Mouse (Mus musculus) midbrain, embryonic 11.5 days (tissue): ENCODE measurements around the gene Ivl. TPM values are rescaled to one million over a fixed set of nuclear protein-coding genes. Genes with fewer than 3 reads are reported as not detected.

Experiments
- ATAC-seq: fragments of 200-750 bp; cut with Nextera tagmentation; 2 replicates; pipeline ENCODE4 v1.8.0; 2017; ENCODE audit warnings: moderate TSS enrichment, moderate library complexity; ENCODE audit not compliant: low FRiP score
- DNase-seq: peaks from one replicate; pipeline ENCODE4 v3.0.0; 2015; ENCODE audit warnings: low spot score; ENCODE audit errors: missing footprints
- H3K27ac ChIP-seq: fragments of 300-500 bp; sonication (generic); 2 replicates; pipeline ENCODE4 v1.5.1; 2014; ENCODE audit warnings: low read depth, low read length
- H3K27me3 ChIP-seq: fragments of 300-500 bp; sonication (generic); 2 replicates; pipeline ENCODE4 v1.6.1; 2014; ENCODE audit warnings: mild to moderate bottlenecking, low read length, moderate library complexity, mixed read lengths; ENCODE audit not compliant: control insufficient read depth, insufficient read depth
- H3K36me3 ChIP-seq: fragments of 300-500 bp; sonication (generic); 2 replicates; pipeline ENCODE4 v1.6.1; 2014; ENCODE audit warnings: mild to moderate bottlenecking, low read length, moderate library complexity, mixed read lengths; ENCODE audit not compliant: control insufficient read depth, insufficient read depth
- H3K4me1 ChIP-seq: fragments of 300-500 bp; sonication (generic); 2 replicates; pipeline ENCODE4 v1.6.1; 2014; ENCODE audit warnings: low read length; ENCODE audit not compliant: control insufficient read depth, insufficient read depth
- H3K4me2 ChIP-seq: fragments of 300-500 bp; sonication (generic); 2 replicates; pipeline ENCODE4 v1.6.1; 2014; ENCODE audit warnings: mild to moderate bottlenecking, moderate library complexity
- H3K4me3 ChIP-seq: fragments of 300-500 bp; sonication (generic); 2 replicates; pipeline ENCODE4 v1.5.1; 2014; ENCODE audit warnings: low read depth, low read length
- H3K9ac ChIP-seq: fragments of 300-500 bp; sonication (generic); 2 replicates; pipeline ENCODE4 v1.6.1; 2014; ENCODE audit warnings: low read length
- H3K9me3 ChIP-seq: fragments of 300-500 bp; sonication (generic); 2 replicates; pipeline ENCODE4 v1.6.1; 2016; ENCODE audit warnings: low read length; ENCODE audit not compliant: control insufficient read depth
- WGBS: fragments of 180-500 bp; shearing (Covaris S2); extraction: QIAGEN DNeasy Blood & Tissue Kit; methylation state at CpG from one replicate; pipeline ENCODE4 v1.1.7; 2014; 5-methylcytosine and 5-hydroxymethylcytosine counted together
- polyA plus RNA-seq: library from polyadenylated mRNA; unstranded; fragments of >200 nt; fragmentation: Nextera tagmentation; extraction: Ambion mirVana; gene quantifications from 2 replicates; pipeline ENCODE4 v1.2.1, GENCODE M21; 2014

Gene Ivl
- polyA plus RNA-seq: not detected in 2 replicates

GRCm38 (mm10) chr3:92573449-92574041 is at the start of gene Ivl:
TSS of gene Ivl (minus strand) at chr3:92573735.
- H3K27ac ChIP-seq: no peak within 1 kb of the TSS
- ATAC-seq (no peak), DNase-seq (no peak)
- no peak within 1 kb of the TSS for H3K4me3 ChIP-seq
- no peaks in the 10 kb centered on the region for H3K4me1 ChIP-seq
- 68% methylated on average over 1 of the region's 1 CpGs for WGBS
- no peaks in the 10 kb centered on the region for H3K27me3 ChIP-seq
- H3K36me3 ChIP-seq: no peaks in the 10 kb centered on the region
- H3K9ac ChIP-seq: no peak within 1 kb of the TSS
- H3K4me2 ChIP-seq: no peak within 1 kb of the TSS
- H3K9me3 ChIP-seq: no peaks in the 10 kb centered on the region

- Histone ChIP-seq H3K4me2 (no peak within 1 kb of the TSS), H3K27me3 (no peaks in the 10 kb centered on the region), H3K4me3 (no peak within 1 kb of the TSS), H3K36me3 (no peaks in the 10 kb centered on the region), H3K9me3 (no peaks in the 10 kb centered on the region), H3K9ac (no peak within 1 kb of the TSS), H3K27ac (no peak within 1 kb of the TSS), H3K4me1 (no peaks in the 10 kb centered on the region)
- no peak for ATAC-seq
- WGBS: 86% methylated on average over 2 of the region's 2 CpGs
- DNase-seq: no peak
Measured at GRCm38 (mm10) chr3:92621560-92621959, 48.0 kb upstream of the Ivl start, which contains the start of gene Lce6a. TSS of gene Lce6a (minus strand) at chr3:92621660.

GRCm38 (mm10) chr3:92609804-92610203 is 36.3 kb upstream of the Ivl start:
- no peak overlapping the region for H3K27ac ChIP-seq
- DNase-seq (no peak), ATAC-seq (no peak)
- H3K36me3 ChIP-seq: no peaks in the 10 kb centered on the region
- 59% methylated on average over 1 of the region's 1 CpGs for WGBS
- no peaks in the 10 kb centered on the region for H3K9me3 ChIP-seq
- H3K4me1 ChIP-seq: no peaks in the 10 kb centered on the region
- H3K9ac ChIP-seq: no peak overlapping the region
- no peak overlapping the region for H3K4me2 ChIP-seq
- H3K27me3 ChIP-seq: no peaks in the 10 kb centered on the region
- H3K4me3 ChIP-seq: no peak overlapping the region

GRCm38 (mm10) chr3:92607392-92607791 is 33.9 kb upstream of the Ivl start, which contains the start of gene 2210017I01Rik:
TSS of gene 2210017I01Rik (minus strand) at chr3:92607492.
- no peaks in the 10 kb centered on the region for H3K4me1 ChIP-seq
- no peak within 1 kb of the TSS for H3K4me3 ChIP-seq
- H3K27ac ChIP-seq: no peak within 1 kb of the TSS
- DNase-seq (no peak), ATAC-seq (no peak)
- H3K27me3 ChIP-seq: no peaks in the 10 kb centered on the region
- no peaks in the 10 kb centered on the region for H3K9me3 ChIP-seq
- no peaks in the 10 kb centered on the region for H3K36me3 ChIP-seq
- H3K4me2 ChIP-seq: no peak within 1 kb of the TSS
- no peak within 1 kb of the TSS for H3K9ac ChIP-seq

GRCm38 (mm10) chr3:92602169-92602568 is 28.6 kb upstream of the Ivl start:
- H3K36me3 ChIP-seq: no peaks in the 10 kb centered on the region
- 33% methylated on average over 1 of the region's 1 CpGs for WGBS
- peaks cover 2% of the 10 kb centered on the region; the same call in 1 of the 2 replicates for H3K9me3 ChIP-seq
- H3K9ac ChIP-seq: no peak overlapping the region
- no peaks in the 10 kb centered on the region for H3K27me3 ChIP-seq
- no peak for ATAC-seq
- DNase-seq: no peak
- no peak overlapping the region for H3K4me2 ChIP-seq
- H3K4me1 ChIP-seq: no peaks in the 10 kb centered on the region
- H3K4me3 ChIP-seq: no peak overlapping the region
- H3K27ac ChIP-seq: no peak overlapping the region

GRCm38 (mm10) chr3:92600456-92600855 is 26.9 kb upstream of the Ivl start:
- DNase-seq (no peak), ATAC-seq (no peak)
- WGBS: 47% methylated on average over 1 of the region's 1 CpGs
- Histone ChIP-seq H3K4me3 (no peak overlapping the region), H3K9ac (no peak overlapping the region), H3K9me3 (peaks cover 2% of the 10 kb centered on the region; the same call in 1 of the 2 replicates), H3K4me2 (no peak overlapping the region), H3K27ac (no peak overlapping the region), H3K36me3 (no peaks in the 10 kb centered on the region), H3K4me1 (no peaks in the 10 kb centered on the region), H3K27me3 (no peaks in the 10 kb centered on the region)

GRCm38 (mm10) chr3:92599973-92600372 is 26.4 kb upstream of the Ivl start:
- ATAC-seq (no peak), DNase-seq (no peak)
- Histone ChIP-seq H3K36me3 (no peaks in the 10 kb centered on the region), H3K27ac (no peak overlapping the region), H3K4me2 (no peak overlapping the region), H3K9ac (no peak overlapping the region), H3K27me3 (no peaks in the 10 kb centered on the region), H3K4me3 (no peak overlapping the region), H3K4me1 (no peaks in the 10 kb centered on the region), H3K9me3 (peaks cover 2% of the 10 kb centered on the region; the same call in 1 of the 2 replicates)

- Histone ChIP-seq H3K27me3 (no peaks in the 10 kb centered on the region), H3K27ac (no peak overlapping the region), H3K9me3 (peaks cover 2% of the 10 kb centered on the region; the same call in 1 of the 2 replicates), H3K4me2 (no peak overlapping the region), H3K36me3 (no peaks in the 10 kb centered on the region), H3K4me1 (no peaks in the 10 kb centered on the region), H3K4me3 (no peak overlapping the region), H3K9ac (no peak overlapping the region)
- DNase-seq: no peak
- ATAC-seq: no peak
- WGBS: 88% methylated on average over 2 of the region's 2 CpGs
Measured at GRCm38 (mm10) chr3:92598429-92598828, 24.9 kb upstream of the Ivl start.

GRCm38 (mm10) chr3:92588858-92589257 is 15.3 kb upstream of the Ivl start, which contains the start of gene Smcp:
TSS of gene Smcp (minus strand) at chr3:92588997.
- Histone ChIP-seq H3K9me3 (no peaks in the 10 kb centered on the region), H3K9ac (no peak within 1 kb of the TSS), H3K27me3 (no peaks in the 10 kb centered on the region), H3K27ac (no peak within 1 kb of the TSS), H3K4me1 (no peaks in the 10 kb centered on the region), H3K4me3 (no peak within 1 kb of the TSS), H3K4me2 (no peak within 1 kb of the TSS), H3K36me3 (no peaks in the 10 kb centered on the region)
- ATAC-seq (no peak), DNase-seq (no peak)
- WGBS: 45% methylated on average over 1 of the region's 1 CpGs
